Mouse (Mus musculus) monocyte, adult 5-6 weeks (primary cell): ENCODE data around the gene Slc35f1. TPM values are rescaled to one million over a fixed set of nuclear protein-coding genes. Genes with fewer than 3 reads are reported as not detected.

Experiments
- ATAC-seq: fragments of 153-309, 156-312 bp; replicated peaks from 2 replicates; pipeline ENCODE4 v1.8.0; 2017; ENCODE audit warnings: mild to moderate bottlenecking; ENCODE audit not compliant: low TSS enrichment, insufficient number of reproducible peaks, severe bottlenecking, poor library complexity, low FRiP score
- total RNA-seq: library from RNA; stranded (forward); fragments of 200-1000, 200-491, 200-594 nt; gene quantifications from 3 replicates; pipeline ENCODE4 v1.2.3, GENCODE M21; 2017

Slc35f1 gene
- total RNA-seq, 1 experiment from 2014 or later: not detected

DNA sequence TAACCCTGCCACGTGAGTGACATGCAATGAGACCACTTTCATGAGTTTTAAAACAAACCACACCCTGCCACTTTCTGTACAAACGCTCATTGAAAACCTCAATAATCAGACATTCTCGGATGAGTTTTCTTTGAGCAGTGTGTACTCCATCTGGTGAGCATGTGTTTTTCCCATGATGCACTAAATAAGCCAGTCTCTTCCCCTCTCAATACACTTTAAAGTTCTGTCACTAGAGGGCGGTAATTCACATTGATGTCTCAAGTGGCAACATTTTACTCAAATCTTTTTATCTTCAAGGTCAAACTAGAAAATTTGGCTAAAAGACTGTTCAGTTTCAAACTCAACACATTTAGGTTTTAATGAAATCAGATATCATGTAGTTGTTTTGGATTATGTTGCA is 68.3 kb downstream of the Slc35f1 start:
- ATAC-seq: no peak

DNA sequence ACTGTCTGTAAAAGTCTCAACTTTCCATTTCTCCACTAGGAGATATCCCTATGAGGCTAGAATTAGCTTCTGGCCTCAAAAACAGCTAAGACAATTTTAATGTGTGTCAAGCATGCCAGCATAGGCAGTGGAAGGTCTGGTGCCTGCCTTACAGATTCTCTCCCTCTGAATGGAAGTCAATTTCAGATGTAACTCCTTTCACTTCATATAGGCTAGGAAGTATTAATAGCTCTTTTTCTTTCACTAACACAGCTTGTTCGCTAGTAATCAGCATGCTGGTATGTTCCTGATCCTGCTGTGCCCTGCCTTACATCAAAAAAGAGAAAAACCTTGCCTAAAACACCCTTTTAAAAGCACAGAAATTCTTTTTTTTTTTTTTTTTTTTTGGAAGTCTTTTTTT is 70.2 kb downstream of the Slc35f1 start:
- ATAC-seq: no peak

DNA sequence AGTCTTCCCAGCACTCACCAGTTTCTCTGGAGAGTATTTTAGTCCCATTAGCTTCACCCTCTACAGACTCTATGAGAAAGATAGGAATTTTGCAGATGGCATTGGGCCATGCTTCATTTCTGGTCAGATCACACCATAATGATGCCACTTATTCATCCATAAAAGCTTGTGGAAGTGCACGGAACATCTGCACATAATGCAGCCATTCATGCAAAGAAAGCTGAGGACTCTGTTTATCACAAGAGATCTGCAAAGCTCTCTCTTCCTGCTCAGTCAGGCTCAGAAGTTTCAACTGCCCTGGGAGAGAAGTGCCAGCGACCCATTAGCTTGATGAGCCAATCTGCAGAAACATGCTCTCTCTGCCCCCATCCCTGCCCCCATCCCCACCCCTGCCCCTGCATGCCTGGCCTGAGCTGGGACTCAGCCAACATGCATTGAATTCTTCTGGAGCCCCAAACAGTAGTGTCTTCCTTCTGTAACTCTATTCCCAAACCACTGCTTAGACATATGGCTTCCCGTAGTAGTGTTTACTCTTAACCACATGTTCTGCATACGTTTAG is 89.7 kb downstream of the Slc35f1 start:
- ATAC-seq: no peak

DNA sequence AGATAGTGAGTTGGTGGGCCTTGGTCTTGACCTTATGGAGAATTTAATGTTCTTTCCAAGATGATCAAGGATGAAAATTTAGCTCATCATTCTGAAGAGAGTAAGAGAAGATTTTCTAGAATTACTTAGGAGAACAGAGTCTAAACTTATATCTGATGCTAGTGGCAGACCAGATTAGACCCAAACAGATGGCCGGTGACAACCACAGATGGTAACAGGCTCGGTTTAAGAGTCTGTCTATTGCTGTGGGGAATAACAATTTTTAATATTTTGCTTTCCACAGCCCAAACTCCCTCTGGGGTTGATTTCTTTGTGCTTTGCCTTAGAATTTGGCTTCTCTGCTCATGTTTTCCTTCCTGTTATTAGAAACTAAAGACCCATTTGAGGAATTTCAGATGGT is 96.7 kb downstream of the Slc35f1 start:
- ATAC-seq: no peak

DNA sequence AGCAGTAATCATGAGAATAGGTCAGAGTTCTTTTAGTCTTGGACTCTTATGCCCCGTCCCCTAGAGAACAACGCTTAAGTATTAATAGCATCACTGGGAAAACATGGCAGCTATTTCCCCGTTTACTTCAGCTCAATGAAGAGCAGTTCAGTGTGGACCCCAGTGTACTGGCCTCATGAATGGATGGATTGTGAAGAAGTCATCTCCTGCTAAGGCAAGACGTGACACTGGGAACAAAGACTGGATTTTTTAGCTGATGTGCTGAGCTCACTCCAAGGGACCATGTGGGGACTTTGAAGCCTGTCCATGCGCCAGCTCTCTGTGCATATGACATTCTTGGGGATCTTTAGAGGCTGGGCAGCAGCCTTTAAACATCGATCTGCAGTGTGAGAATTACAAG is 101.2 kb downstream of the Slc35f1 start:
- ATAC-seq: no peak

DNA sequence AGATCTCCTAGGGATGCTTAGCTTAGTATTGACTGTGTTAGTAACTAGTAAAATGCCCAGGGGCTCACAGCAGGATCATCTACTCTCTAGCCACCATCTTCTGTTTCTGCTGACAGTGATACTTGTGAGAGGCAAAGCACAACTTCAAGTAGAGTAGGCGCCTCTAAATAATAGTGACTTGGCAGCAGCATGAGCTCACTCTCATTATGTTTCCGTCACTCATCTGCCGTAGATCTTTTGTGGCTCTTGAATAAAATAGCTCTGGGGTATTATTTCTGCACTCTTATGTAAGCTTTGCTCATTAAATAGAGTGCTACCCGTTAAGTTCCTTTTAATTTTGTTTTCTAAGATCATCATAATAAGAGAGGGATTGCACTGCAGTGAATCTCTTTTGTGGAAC is 107.1 kb downstream of the Slc35f1 start:
- no peak for ATAC-seq

DNA sequence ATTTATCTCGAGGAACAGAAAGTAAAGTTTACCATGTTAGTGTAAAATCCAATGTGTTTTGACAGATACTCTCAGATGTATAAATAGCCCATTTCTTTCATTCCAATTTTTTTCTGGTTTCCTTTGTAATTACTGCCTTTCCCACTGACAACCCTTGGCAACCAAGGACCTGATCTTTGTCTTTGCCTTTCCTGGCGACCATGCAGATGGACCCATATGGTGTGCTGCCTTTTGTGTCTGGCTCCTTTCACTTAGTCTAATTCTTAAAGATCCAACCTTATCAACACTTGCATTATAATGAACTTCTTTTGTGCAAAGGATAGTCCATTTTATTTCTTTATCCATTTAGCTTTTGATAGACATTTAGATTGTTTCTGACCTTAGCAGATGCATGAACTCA is 117.5 kb downstream of the Slc35f1 start:
- ATAC-seq: no peak

DNA sequence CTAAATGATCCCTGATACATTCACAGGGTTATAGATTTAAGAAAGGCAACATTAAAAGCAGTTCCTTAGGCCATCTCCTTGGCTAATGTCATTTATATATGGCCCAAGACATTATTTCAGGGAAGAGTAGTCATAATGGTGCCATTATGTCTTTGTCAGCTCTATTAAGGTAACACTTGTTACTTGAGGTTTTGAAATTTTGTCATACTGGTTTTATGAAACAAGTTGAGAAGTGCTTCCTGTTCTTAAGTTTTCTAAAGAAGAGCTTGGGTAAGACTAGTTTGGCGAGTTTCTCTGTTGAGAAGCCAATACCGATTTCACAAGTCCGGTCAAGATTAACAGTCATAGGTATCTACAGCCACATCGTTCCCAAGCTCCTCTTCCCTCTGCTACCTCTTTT is 122.5 kb downstream of the Slc35f1 start:
- no peak for ATAC-seq

DNA sequence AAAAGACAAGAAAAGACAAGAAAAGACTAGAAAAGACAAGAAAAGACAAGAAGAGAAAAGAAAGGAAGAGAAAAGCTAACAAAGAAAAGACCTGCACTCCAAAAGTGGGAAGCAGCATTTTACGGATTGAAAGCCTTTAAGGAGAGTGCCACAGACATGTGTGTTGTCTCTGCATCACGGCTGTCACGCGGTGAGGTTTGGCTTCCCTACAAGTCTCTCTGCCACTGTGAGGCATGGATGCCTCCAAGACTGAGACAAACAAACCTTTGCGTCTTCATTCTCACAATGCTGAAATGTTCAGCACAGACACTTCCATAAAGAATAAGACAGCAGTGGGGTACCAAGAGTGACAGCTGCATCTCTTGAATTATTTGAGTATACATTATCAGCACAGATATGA is 124.0 kb downstream of the Slc35f1 start:
- ATAC-seq: no peak

DNA sequence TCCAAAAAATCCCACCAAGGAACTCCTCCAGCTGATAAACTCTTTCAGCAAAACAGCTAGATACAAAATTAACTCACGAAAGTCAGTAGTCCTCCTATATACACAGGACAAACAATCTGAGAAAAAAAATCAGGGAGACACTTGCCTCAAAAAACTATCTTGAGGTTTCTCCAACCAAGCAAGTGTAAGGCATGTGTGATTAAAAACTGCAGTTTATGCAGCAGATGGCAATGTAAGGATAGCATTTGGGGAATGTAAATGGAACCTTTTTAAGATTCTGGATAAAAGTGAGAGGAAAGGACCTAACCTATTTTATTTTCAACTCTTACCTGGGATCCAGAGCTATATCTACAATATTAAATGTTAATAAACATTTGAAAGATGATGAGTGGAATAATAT is 129.3 kb downstream of the Slc35f1 start:
- ATAC-seq: no peak

DNA sequence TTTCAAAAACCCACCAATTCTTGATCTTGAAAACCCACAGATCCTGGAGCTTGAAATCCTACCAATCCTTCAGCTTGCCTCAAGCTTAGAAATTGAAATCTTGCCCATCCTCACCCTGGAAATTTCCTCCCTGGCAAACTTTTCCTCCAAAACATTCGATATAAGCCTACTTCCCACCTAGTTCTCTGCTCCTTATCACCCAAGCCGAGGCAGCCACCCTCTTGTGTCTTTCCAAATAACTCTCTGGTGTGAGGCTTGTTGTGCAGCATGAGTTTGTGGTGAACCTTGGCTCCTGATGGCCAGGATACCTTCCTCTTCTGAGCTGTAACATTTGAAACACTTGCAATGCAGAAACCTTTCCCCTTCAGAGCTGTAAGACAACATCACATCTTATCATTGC is 132.6 kb downstream of the Slc35f1 start:
- ATAC-seq: no peak

DNA sequence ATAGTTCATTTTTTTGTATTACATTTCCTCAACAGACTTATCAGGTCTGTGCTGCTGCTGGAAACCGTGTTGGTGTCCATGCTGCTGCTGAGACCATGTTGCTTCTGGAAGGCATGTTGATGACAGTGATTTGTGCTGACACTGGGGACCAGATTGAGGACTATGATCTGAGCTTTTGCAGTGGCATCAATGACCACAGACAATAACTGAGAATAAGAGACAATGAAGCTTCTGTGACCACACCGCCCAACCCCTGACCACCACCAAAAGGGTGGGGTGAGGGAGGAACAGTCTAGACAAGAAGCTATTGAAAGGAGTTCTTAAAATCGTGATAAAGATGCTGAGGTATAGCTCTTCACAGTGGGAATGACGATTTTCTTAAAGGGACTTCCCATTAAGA is 135.4 kb downstream of the Slc35f1 start:
- ATAC-seq: no peak

DNA sequence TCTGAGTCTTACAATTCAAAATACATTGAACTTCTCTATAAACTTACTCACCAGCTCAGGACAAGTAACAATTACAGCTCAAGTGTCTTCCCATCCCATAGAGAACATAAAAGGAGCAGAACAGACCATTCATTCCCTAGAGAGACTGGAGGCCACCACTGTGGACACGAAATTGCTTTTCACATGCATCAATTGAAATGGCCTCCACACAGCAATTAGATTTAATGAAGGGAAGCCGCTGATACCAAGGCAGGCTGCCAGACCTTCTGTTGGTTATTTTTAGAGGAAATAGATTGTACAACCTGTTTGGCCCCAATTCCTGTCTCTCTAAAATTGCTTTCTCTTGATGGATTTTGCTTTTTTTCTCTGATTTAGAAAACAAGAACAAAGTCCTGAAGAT is 150.5 kb downstream of the Slc35f1 start:
- no peak for ATAC-seq

DNA sequence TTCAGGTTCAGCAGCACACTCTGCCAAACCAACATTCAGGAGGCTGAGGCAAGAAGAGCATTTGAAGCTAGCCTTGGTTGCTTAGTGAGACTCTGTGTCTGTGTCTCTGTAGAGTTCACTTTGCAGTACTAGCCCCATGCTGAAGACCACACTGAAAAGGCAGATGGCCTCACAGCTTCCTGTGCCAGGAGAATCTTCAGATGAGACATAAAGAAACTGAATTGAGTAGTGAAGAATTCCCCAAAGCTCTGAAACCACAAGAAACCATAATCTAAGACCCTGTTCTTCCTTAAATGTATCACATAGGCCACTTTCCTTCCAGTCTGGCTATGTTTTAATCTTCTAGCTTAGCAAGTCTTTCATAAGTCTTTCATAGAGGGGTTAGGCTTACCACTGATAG is 161.7 kb downstream of the Slc35f1 start:
- ATAC-seq: no peak

DNA sequence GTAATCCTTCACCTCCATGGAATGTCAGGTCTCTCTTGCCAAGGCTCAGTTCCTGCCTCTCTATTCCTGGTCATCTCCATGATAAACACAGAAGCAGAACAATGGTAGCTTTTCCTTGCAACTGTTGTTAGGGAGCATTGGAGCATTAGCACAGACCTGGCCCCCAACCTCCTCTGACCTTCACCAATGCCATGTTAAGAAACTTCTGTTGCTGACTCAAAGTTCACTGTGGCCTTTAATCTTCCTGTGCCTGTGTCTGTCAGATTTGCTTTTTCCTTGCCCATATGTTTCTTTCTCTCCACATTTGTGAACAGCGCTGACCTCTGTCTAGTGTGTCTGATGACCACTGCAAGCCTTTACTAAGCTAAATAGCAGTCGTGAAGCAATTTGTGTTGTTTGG is 170.5 kb downstream of the Slc35f1 start:
- no peak for ATAC-seq

DNA sequence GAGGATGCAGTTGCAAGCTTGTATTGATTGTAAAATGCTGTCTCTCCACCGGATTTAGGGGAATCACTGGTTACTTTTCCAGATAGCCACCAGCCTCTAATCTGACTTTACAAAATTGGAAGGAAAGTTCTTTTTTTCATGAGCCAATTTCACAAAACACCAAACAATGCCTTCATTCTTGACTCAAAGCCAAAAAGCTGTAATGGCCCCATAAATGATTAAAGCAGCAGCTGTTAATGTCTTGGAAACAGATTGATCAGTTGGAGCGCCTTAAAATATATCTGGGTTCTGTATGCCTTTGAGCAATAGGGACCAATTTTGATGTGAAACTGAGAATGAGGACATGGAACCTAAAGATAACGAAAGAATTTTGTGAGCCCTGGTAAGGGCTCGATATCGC is 174.6 kb downstream of the Slc35f1 start:
- ATAC-seq: no peak

DNA sequence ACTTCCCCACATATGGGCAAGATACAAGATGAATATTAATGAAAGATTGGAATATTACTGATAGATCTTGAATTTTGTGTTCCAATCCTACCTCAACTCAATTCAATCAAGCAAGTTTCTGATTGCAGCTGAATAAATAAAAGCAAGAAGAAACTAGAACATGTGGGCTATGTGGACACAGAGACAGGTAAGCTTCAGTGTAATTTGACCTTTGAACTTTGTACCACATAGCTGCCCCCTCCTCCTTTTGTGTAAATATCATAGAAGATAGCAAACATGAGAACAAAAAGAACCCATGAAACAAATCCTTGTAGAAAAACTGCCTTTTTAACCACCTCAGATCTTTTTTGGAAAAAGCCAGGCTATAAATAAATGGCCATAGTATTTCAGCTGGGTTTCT is 180.8 kb downstream of the Slc35f1 start:
- no peak for ATAC-seq

DNA sequence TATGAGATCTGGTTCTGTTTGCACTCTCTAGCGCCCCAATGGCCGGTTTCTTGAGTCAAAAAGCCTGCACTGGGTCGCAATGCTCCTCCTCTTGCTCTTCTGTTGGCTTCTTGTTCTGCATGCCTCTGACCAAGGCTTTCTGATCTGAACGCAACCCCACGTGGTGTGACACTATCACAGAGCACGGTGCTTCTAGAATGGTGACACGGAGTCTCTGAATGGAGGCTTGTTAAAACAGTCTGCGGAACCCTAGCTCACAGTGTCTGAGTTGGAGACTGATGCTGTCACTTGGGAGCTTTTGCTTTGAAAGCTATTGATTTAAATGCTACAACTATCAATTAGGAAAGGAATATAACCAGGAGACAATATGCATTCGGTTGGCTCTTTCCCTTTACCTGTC is 183.8 kb downstream of the Slc35f1 start:
- no peak for ATAC-seq

DNA sequence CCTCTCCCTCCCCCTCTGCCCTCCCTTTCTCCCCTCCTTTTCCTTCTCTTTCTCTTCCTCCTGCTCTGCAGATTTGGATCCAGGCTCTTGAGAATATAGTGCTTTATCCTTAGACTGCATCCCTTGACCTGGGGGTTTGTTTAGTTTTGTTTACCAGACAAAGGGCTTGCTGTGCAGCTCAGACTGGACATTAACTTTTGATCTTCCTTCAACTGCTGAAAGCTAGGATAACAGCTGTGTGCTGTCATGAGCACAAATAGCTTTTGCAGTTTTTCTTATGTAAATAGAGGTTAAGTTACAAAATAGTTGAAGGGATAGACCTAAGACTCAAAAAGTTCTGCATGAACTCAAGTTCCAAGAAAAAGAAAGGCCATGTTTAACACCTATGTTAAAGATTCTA is 184.4 kb downstream of the Slc35f1 start:
- no peak for ATAC-seq

DNA sequence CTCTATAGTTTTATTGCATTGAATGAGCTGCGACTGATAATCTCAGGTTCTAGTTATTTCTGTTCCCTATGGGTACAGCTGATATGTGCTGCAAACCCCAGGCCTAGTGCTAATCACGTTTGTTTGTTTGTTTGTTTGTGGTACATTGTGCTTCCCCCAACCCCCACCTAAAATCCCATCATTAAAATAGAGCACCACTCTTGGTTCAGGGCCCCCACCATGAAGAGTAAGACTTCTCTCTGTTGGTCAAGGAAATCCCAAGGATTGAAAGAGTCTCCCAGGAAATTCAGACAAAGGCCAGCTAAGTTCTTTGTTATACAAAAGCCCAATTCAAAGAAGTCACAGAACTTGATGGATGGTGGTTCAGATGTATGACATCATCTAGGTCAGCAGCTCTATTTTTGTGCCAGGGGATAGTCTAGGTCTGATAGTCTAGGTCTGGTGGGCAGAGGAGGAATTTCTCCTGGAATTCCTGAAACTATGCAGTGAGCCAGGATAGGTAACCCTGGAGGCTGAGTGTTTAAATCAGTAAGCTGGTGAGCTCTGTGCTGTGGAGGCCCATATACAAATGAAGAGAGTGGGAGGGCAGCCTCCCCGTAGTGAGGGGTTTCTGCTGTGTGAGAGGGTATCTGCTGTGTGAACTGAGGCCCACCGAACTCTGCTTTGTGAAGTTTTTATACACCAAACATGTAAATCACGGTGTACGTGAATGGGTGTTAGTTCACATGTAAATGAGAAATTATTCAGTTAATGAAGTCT is 187.1 kb downstream of the Slc35f1 start:
- ATAC-seq: no peak
